ENCODE assay signal across 15 mouse cellular contexts in genomic region chr7:100722268-100722667, GRCm38 (mm10). TPM values are rescaled to one million over a fixed set of nuclear protein-coding genes. Genes with fewer than 3 reads are reported as not detected.
DNase-seq lines count a peak whose midpoint lies in the region; ATAC-seq and TF ChIP-seq lines count a peak whose summit lies in the region.
"Had no signal": no experiment of that assay in that cellular context is flagged by ENCODE, and none has a peak within 500 bp of the region (broad histone marks: within the 10 kb centered on the region; RNA-seq: fewer than 3 reads in every experiment).

No protein-coding gene starts in this region.

- ATAC-seq in lung, embryonic 15.5 days (ENCODE audit: borderline replicate concordance, extremely low read depth, low FRiP score, low TSS enrichment): peak; percentile 35
- ATAC-seq in hindbrain, embryonic 16.5 days: peak; percentile 54
- 0 out of 2 replicates have a peak, but pooled peaks have one; percentile 39 for ATAC-seq in neural tube, embryonic 15.5 days (ENCODE audit: low FRiP score)
- ATAC-seq: activated CD4-positive, CD25-positive, alpha-beta regulatory T cell, adult 4 months had no signal

- H3K9ac ChIP-seq in lung, embryonic 15.5 days: no peak overlapping the region
- H3K9ac ChIP-seq in hindbrain, embryonic 16.5 days (ENCODE audit: low read depth, low read length): no peak overlapping the region
- no peak overlapping the region for H3K9ac ChIP-seq in neural tube, embryonic 15.5 days (replicated peaks)
- H3K9ac ChIP-seq: embryonic facial prominence, embryonic 12.5 days; heart, embryonic 15.5 days had no signal

- TF ChIP-seq CTCF in cerebellum, adult 2 months (IDR thresholded peaks at IDR 0.05; ENCODE audit: borderline replicate concordance, insufficient read depth, low read depth, low read length): no peak

- no peak overlapping the region for H3K27ac ChIP-seq in cerebellum, adult 2 months (ENCODE audit: insufficient read depth, low read length)
- no peak overlapping the region for H3K27ac ChIP-seq in lung, embryonic 15.5 days
- H3K27ac ChIP-seq in hindbrain, embryonic 16.5 days (ENCODE audit: low read depth, low read length): peak overlapping the region; percentile 44; the same call in 1 of the 2 replicates
- peak overlapping the region; percentile 87; the same call in 1 of the 2 replicates for H3K27ac ChIP-seq in neural tube, embryonic 15.5 days (replicated peaks)
- H3K27ac ChIP-seq: embryonic facial prominence, embryonic 12.5 days; heart, embryonic 15.5 days; macrophage had no signal

- peak; percentile 34 to 40 for DNase-seq in cerebellum, adult 2 months
- DNase-seq in cerebellum, adult 11 months: no peak
- no peak for DNase-seq in lung, postnatal 14 days
- no peak for DNase-seq in embryo, embryonic 9.5 days (ENCODE audit: extremely low spot score)
- DNase-seq in gastrocnemius, postnatal 14 days: no peak
- DNase-seq: kidney, adult 8-10 months; right cerebral cortex, postnatal 4 days had no signal

- 13% methylated on average over 5 of the region's 6 CpGs for WGBS in cerebellum, adult 2 months
- 80% methylated on average over 6 of the region's 6 CpGs for WGBS in lung, embryonic 15.5 days
- WGBS in hindbrain, embryonic 16.5 days: 50% methylated on average over 6 of the region's 6 CpGs
- WGBS in neural tube, embryonic 15.5 days: 44% methylated on average over 5 of the region's 6 CpGs

- no peaks in the 10 kb centered on the region for H3K27me3 ChIP-seq in cerebellum, adult 2 months (ENCODE audit: control insufficient read depth, insufficient read depth, low read length)
- no peaks in the 10 kb centered on the region for H3K27me3 ChIP-seq in lung, embryonic 15.5 days
- H3K27me3 ChIP-seq in hindbrain, embryonic 16.5 days (replicated peaks; ENCODE audit: control insufficient read depth, insufficient read depth, low read length): no peaks in the 10 kb centered on the region
- no peaks in the 10 kb centered on the region for H3K27me3 ChIP-seq in neural tube, embryonic 15.5 days (replicated peaks)
- H3K27me3 ChIP-seq: embryonic facial prominence, embryonic 12.5 days; heart, embryonic 15.5 days had no signal

- no peak for TF ChIP-seq POLR2A in cerebellum, adult 2 months (IDR thresholded peaks at IDR 0.05; ENCODE audit: borderline replicate concordance, insufficient read depth, low read length)

- H3K36me3 ChIP-seq in lung, embryonic 15.5 days: no peaks in the 10 kb centered on the region
- no peaks in the 10 kb centered on the region for H3K36me3 ChIP-seq in hindbrain, embryonic 16.5 days (ENCODE audit: control insufficient read depth, insufficient read depth, low read length)
- H3K36me3 ChIP-seq in neural tube, embryonic 15.5 days: no peaks in the 10 kb centered on the region
- H3K36me3 ChIP-seq: embryonic facial prominence, embryonic 12.5 days; heart, embryonic 15.5 days had no signal

- H3K9me3 ChIP-seq in lung, embryonic 15.5 days: no peaks in the 10 kb centered on the region
- no peaks in the 10 kb centered on the region for H3K9me3 ChIP-seq in hindbrain, embryonic 16.5 days (ENCODE audit: control insufficient read depth, low read length)
- H3K9me3 ChIP-seq in neural tube, embryonic 15.5 days (replicated peaks): no peaks in the 10 kb centered on the region
- H3K9me3 ChIP-seq: embryonic facial prominence, embryonic 12.5 days; heart, embryonic 15.5 days had no signal

- no peak overlapping the region for H3K4me2 ChIP-seq in lung, embryonic 15.5 days
- H3K4me2 ChIP-seq in hindbrain, embryonic 16.5 days (ENCODE audit: low read length): peak overlapping the region; percentile 10; the same call in 1 of the 2 replicates
- H3K4me2 ChIP-seq in neural tube, embryonic 15.5 days: no peak overlapping the region
- H3K4me2 ChIP-seq: embryonic facial prominence, embryonic 12.5 days; heart, embryonic 15.5 days; liver, embryonic 11.5 days had no signal

- H3K4me3 ChIP-seq in cerebellum, adult 2 months (replicated peaks; ENCODE audit: insufficient read depth, low read depth, low read length): no peak overlapping the region
- no peak overlapping the region for H3K4me3 ChIP-seq in lung, embryonic 15.5 days
- no peak overlapping the region for H3K4me3 ChIP-seq in hindbrain, embryonic 16.5 days (ENCODE audit: low read length)
- H3K4me3 ChIP-seq in neural tube, embryonic 15.5 days (replicated peaks): no peak overlapping the region
- H3K4me3 ChIP-seq: embryonic facial prominence, embryonic 12.5 days; heart, embryonic 15.5 days had no signal

- intact Hi-C loops in gastrocnemius, postnatal 14 days (cut with DNase I; ENCODE audit: low total_unique reads): no loop called here

- peaks cover 6% of the 10 kb centered on the region; the same call in 1 of the 2 replicates for H3K4me1 ChIP-seq in cerebellum, adult 2 months (ENCODE audit: control insufficient read depth, insufficient read depth, low read length)
- peaks cover 4% of the 10 kb centered on the region; the same call in 1 of the 2 replicates for H3K4me1 ChIP-seq in lung, embryonic 15.5 days
- peaks cover 24% of the 10 kb centered on the region for H3K4me1 ChIP-seq in hindbrain, embryonic 16.5 days (ENCODE audit: control insufficient read depth, insufficient read depth, low read depth, low read length)
- H3K4me1 ChIP-seq in neural tube, embryonic 15.5 days: peaks cover 38% of the 10 kb centered on the region

RNA-seq across cellular contexts. Expression of gene Fam168a, which starts 15.8 kb away (rescaled TPM):
- 127 and 144 TPM in 2 replicates for polyA plus RNA-seq in cerebellum, adult 2 months (2012; rRNA removed)
- polyA plus RNA-seq in lung, embryonic 15.5 days (2015; fragmentation: Nextera tagmentation; extraction: Ambion mirVana): 36.9 and 37.7 TPM in 2 replicates
- 102 and 103 TPM in 2 replicates for polyA plus RNA-seq in hindbrain, embryonic 16.5 days (2015; fragmentation: Nextera tagmentation; extraction: Ambion mirVana)
- polyA plus RNA-seq in neural tube, embryonic 15.5 days (2015; fragmentation: Nextera tagmentation; extraction: Ambion mirVana): 108 and 119 TPM in 2 replicates
- total RNA-seq in gastrocnemius, postnatal 14 days (2021): 10 to 100 TPM; 40.1 to 44.0 TPM

Comparison
In these comparisons a context has a peak if more than half of its experiments do, and no peak if none do; other contexts are left out.
1. DNase-seq: peak in cerebellum, adult 2 months (2 of 2); none in cerebellum, adult 11 months (single experiment), lung, postnatal 14 days (single experiment), embryo, embryonic 9.5 days (single experiment) and gastrocnemius, postnatal 14 days (single experiment).
2. H3K27ac ChIP-seq: peak in hindbrain, embryonic 16.5 days (single experiment) and neural tube, embryonic 15.5 days (single experiment); none in cerebellum, adult 2 months (single experiment) and lung, embryonic 15.5 days (single experiment).
3. Peak in every context shown above with its lines, with median percentiles within 50 percentile points of each other: ATAC-seq.